Mouse (Mus musculus): ENCODE data around the gene Cdc45. TPM values are rescaled to one million over a fixed set of nuclear protein-coding genes. Genes with fewer than 3 reads are reported as not detected.
"Not testable (repeated sequence)": the region's sequence is repeated elsewhere in the genome, so short reads cannot be mapped to it uniquely, and the experiment has no call there.

The Cdc45 gene
- total RNA-seq (2022), result 1 to 10 TPM; 1.4 to 3.1 (median 1.8) TPM

- DNase-seq (ENCODE audit: low spot score in 2 of 2), result peak; percentile 74
Measured at GRCm38 (mm10) chr16:18811468-18812384, at the start of gene Cdc45, which contains the start of gene Ufd1. Gene Cdc45, minus strand, starts transcription at chr16:18811987. Gene Ufd1, plus strand, starts transcription at chr16:18811779.

DNA sequence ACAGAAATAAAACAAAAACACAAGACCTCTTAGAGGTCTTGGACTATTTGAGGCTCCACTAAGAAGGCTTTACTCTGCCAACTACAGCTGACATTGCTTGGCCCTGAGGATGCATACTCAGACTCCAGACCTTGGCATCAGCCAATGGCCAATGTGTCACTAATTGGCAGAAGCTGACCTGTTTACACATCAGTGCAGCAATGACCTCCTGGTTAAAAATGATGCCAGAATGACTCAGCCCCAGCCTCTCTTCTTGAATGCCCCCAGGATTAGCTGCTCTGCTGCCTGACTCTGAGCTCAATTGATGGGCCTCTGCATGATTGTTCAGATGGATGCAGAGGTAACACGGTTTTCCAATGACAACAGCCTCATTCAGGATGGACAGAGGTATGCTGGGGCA lies 48.4 kb upstream of the Cdc45 start:
- peak; percentile 29 to 61 for DNase-seq (ENCODE audit: low spot score in 2 of 2)

GRCm38 (mm10) chr16:18858551-18858950 lies 46.8 kb upstream of the Cdc45 start:
- DNase-seq (ENCODE audit: low spot score in 2 of 2), result no peak

DNA sequence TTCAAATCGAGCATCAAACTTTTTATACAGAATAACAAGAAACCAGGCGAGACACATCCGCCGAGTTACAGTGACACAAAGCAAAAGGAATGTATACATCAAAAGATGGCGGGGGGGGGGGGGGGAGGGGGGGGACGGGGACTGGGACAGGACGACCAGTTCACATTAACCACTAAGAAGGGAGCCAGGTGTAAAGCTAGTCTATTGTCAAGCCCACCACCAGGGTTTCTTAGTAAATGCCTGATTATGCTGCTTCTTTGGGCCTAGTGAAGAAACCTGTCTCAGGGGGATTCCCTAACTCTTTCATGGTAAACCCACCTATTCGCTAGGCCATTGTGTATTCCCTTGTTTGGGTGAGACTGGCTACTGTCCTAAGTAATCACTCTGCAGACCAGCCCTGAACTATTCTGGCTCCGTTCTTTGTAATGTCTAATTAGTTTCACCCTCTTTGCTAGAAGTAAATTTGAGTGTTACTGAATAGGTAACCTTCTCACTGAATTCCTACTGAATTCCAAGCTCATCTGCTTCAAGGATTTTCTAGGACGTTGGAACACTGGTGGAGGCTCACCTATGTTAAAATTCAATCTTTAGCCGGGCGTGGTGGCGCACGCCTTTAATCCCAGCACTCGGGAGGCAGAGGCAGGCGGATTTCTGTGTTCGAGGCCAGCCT lies 37.9 kb upstream of the Cdc45 start:
- not testable (repeated sequence) for DNase-seq (ENCODE audit: low spot score in 2 of 2)

DNA sequence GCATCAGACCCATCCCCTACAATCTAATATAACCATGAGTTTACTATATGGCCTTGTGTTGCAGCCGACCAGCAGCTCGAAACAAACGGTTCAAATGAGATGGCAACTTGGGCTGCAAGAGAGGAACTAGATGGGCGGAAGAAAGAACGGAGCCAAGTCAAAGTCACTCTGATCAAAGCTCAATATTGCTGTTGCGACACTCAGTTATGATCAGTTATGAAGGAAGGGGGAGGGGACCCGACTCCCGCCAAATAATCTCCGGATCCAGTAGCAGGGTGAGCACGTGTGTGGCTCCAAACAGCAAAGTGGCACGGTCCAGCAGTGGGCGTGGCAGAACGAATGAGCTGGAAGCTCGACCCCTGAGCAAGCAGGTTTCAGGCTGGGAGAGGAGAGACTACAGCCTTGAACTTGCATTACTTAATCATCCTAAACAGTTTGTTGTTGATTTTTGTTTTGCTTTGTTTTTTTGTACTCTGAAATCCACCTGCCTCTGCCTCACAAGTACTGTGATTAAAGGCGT lies 34.6 kb upstream of the Cdc45 start:
- no peak for DNase-seq (ENCODE audit: low spot score in 2 of 2)

- DNase-seq (ENCODE audit: low spot score in 2 of 2), result peak in 1 of 2 experiments; percentile 10
Measured at GRCm38 (mm10) chr16:18838346-18838745, 26.6 kb upstream of the Cdc45 start.

DNA sequence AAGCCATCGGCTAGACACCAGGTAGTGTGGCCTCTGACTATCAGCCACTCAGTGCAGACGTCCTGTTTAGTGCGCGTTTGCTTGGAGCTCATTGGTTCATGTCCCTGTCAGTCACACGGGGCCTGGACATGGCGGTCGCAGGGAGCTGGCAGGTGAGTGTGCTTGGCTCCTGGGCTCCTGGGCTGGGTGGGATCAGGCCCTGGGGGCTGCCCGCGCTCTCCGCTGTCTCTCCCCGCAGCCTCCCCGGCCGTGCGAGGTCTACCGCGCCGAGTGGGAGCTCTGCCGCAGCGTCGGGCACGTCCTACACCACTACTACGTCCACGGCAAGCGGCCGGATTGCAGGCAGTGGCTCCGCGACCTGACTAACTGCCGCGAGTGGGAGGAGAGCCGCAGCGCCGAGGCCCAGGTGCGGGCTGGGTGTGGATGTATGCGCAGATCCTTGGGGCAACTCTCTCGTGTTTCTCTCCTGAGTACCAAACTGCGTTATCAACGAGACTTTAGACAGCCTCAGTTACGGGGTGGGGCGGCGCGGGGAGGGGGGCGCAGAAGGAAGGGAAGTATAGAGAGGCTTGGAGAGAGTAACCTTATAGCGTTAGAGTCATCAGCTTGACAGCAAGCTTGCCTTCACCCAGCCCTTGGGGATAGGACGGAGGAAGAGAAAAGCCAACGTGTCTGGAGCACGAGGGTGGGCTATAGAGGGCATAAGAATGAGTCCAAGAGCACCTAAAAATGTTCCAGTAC lies 24.9 kb upstream of the Cdc45 start, which contains the start of the genes 2510002D24Rik and Gm28539:
Gene 2510002D24Rik, plus strand, starts transcription at position 111 of the 741 bp plus-strand sequence.
Gene Gm28539, plus strand, starts transcription at position 117 of the 741 bp plus-strand sequence.
- DNase-seq (ENCODE audit: low spot score in 2 of 2), result peak; percentile 85 to 90

DNA sequence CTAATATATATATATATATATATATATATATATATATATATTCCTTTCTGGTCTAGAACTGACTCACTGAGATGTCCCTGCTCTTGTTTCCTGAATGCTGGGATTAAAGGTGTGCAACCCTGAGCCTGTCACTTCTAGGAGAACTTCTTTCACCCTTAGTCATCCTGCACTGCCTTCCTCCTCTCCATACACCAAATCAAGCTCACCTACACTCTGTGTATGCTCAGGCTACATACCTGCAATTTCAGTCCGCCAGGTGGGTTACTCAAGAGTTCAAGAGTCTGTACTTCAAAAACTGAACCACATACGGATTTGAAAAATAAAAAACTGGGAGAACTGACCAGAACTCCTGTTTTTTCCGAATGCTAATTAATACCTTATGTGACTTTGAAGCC lies 24.3 kb upstream of the Cdc45 start:
- no peak for DNase-seq (ENCODE audit: low spot score in 2 of 2)

DNA sequence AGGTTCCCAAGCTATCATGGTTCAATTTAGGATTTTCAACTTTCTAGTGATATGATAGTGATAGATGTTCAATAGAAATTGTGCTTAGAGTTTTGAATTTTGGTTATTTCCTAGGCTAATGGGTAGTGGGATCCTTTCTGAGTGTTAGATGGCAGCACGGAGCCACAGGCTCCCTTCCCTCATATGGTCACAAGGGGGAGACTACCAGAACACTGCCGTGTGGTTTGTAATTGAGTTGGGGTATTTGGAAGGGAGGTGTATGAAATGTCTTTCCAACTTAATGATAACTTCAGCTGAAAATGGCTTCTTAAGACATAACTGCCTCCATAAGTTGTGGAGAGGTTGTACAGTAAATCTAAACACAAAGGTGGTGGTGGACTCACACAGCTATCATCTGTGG lies 21.7 kb upstream of the Cdc45 start:
- DNase-seq (ENCODE audit: low spot score in 2 of 2), result no peak

- no peak for DNase-seq (ENCODE audit: low spot score in 2 of 2)
Measured at GRCm38 (mm10) chr16:18829102-18829501, 17.3 kb upstream of the Cdc45 start.

DNA sequence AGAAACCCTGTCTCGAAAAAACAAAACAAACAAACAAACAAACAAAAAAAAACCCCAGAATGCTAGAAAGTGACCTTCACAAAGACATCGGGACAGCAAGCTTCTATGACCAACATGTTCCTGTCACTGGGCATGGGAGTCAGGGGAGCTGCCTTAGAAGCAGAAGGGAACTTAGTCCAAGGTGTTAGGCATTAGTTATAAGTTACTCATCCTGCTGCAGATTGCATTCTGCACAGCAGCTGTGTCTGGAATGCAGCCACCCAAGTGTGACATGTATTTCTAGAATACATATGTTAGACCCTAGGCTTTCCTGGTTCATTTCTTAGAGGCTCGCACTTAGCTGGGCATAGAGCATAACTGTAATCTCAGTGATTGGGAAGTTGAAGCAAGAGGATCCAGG lies 16.8 kb upstream of the Cdc45 start:
- no peak for DNase-seq (ENCODE audit: low spot score in 2 of 2)

DNA sequence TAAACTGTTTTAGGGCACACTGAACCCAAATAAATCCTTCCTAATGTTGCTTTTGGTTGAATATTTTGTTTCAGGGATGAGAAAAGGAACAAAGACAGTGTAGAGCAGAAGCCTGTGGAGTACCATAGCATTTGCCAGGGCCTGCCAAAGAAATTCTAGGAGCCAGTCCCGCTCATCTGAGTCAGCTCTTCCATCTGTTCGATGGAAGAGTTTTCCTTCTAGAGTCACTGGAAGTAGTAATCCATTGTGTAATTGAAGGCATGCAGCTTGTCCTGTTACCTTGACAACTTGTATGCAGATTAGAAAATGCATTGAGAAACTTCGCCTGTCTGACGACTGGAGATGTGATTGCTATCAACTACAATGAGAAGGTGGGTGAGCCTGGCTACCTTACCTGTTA lies 11.1 kb upstream of the Cdc45 start:
- DNase-seq (ENCODE audit: low spot score in 2 of 2), result no peak

DNA sequence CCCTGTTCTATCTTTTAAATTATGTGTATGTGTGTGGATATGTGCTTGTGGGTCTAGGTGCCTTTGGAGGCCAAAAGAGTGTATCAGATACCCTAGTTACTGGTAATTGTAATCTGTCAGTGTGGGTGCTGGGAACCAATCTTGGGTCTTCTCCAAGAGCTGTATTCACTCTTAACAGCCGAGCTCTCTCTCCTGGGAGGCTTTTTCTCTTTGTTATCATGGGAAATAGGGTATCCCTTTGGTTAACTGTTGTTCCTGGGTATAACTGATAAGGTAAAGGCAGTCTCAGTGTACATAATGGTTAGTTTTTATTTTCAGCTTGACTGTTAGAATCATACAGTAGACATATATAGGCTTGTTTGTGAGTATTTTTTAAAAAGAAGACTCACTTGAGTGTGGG lies 10.6 kb upstream of the Cdc45 start:
- DNase-seq (ENCODE audit: low spot score in 2 of 2), result no peak

DNA sequence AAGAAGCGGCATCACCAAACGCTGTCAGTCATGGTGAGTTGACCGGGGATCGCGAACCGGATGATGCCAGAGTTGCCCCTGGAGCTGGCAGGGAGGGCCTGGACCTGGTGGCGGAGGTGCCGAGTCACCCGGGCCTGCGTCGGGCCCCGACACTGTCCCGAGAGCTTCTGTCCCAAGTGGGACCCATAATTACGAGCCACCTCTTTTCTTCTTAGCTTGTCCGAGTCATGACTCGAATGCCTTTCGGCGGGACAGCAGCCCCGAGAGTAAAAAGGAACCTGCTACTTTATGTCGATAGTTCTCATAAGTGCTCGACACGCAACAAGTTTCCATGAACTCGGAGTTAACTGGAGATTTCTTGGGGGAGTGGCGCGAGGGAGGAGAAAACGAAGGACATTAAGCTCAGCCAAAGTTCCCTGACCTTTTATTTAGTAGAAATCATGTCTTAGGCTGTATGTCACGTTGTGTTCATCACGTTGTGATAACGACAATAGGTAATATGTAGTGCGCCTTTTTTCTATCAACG lies 661 bp upstream of the Cdc45 start:
- DNase-seq (ENCODE audit: low spot score in 2 of 2), result no peak

DNA sequence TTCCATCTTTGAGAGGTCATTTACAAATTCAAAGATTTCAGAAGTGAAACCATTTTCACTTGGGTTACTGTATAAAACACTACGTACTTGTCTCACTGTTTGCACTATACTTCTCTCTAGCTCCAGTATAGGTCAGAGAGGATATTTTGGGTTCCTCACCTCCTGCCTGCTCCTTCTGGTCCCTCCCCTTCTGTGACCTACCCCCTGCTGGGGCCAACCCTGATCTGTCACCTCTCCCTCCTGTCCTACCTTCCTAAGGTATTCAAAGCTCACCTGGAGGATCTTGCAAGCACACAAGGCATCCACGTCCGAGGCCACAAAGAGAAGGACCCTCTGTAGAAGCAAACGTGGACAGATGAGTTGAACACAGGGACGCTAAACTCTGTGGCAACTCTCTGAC lies 755 bp downstream of the Cdc45 start:
- no peak for DNase-seq (ENCODE audit: low spot score in 2 of 2)

DNA sequence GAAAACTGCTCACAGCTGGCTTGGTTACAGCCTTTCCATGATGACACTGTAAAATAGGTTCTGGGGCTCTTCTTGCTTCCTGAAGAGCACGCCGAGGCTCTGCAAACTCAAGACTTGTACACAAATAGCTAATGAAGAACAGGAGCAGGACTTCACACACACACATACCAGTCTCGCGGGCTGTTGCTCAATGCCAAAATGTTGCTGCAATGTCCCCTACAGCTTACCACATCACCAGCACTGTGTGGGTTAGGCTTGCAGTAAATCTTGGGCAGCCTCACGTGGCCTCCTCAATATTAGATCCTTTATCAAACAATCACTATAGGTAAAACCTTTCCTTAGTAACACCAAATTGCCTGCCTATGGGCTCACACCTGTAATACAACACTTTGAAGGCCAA lies 2.8 kb downstream of the Cdc45 start:
- no peak for DNase-seq (ENCODE audit: low spot score in 2 of 2)

DNA sequence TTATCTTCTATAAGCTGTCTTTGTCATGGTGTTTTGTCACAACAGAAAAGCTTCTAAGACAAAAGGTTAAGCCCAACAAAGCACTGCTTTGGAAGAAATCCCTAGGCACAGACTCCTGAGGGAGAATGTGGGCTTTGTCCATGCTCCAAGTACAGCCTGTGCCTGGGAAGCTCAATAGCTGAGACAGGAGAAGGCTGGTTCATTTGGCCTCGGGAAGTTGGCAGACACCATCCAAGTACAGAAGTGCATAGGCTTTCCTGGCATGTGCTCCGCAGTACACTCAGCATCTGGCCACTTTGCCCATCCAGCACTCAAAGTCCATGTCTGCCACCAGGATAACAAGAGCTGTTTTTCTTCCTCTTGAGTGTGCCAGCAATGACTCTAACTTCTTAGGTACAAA lies 6.0 kb downstream of the Cdc45 start:
- DNase-seq (ENCODE audit: low spot score in 2 of 2), result no peak

- DNase-seq (ENCODE audit: low spot score in 2 of 2), result no peak
Measured at GRCm38 (mm10) chr16:18798841-18799240, 12.9 kb downstream of the Cdc45 start.

DNA sequence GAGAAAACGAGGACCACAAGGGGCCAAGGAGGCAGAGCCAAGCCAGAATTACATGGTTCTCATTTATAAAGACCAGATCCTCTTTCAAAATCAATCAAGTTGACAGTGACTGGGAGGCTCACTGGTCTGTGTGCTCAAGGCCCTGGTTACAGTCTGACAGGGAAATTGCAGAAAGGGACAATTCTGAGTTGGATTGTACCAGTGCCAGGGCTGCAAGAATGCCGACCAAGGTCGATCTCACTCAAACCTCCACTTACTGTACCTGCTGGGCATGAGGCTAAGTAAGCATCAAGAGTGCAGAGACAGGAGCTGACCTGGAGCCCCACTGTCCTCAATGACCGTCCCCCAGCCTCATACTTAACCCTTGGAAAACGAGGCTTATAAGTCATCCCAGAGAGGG lies 13.6 kb downstream of the Cdc45 start:
- no peak for DNase-seq (ENCODE audit: low spot score in 2 of 2)

- DNase-seq (ENCODE audit: low spot score in 2 of 2), result no peak
Measured at GRCm38 (mm10) chr16:18796645-18797044, 15.1 kb downstream of the Cdc45 start.

DNA sequence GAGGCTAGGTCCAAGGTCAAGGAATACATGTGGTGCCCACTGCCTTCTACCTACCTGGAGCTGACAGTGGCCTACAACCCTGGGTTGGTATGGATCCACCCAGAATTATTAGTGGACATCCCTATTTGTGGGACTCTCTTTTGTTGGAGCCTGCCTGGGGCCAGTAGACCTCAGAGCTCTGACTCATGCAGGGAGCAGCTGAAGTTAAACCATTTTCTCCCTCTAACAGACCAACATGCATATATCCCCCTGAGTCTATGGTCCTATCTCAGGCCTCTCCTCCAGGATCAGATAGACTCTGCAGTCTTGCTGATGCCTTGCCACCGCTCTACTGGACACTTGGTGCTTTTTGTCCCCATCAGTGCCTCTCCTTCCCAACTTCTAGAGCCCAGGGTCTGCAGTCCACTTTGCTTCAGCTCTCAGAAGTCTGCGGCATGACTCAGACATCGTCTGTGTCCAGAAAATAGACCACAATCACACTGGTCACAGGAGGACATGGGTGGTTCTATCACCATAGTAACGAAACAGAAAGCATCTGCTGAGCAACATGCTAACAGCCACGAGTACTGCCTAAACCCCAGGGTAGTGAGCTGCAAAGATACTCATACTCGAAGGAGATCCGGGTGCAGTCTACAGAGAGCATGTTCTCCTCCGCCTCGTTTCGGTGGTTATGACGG lies 16.4 kb downstream of the Cdc45 start:
- DNase-seq (ENCODE audit: low spot score in 2 of 2), result no peak

Data from gastrocnemius, adult 8-10 months (tissue).